Mouse (Mus musculus): ENCODE results near the gene Clp1. TPM values are rescaled to one million over a fixed set of nuclear protein-coding genes. Genes with fewer than 3 reads are reported as not detected.
A peak's percentile ranks its signal among the peaks of the same experiment; 100 is the strongest.

Gene Clp1
- polyA plus RNA-seq, 1 experiment = 15.5 TPM

- peak; percentile 93 for DNase-seq (ENCODE audit: low read depth, low spot score)
- WGBS = under 1% methylated on average over 33 of the region's 33 CpGs
Observed at GRCm38 (mm10) chr2:84715562-84716361, 11.4 kb downstream of the Clp1 start.

- WGBS = under 1% methylated on average over 106 of the region's 107 CpGs
- peak; percentile 83 for DNase-seq (ENCODE audit: low read depth, low spot score)
Observed at GRCm38 (mm10) chr2:84714811-84715561, 12.2 kb downstream of the Clp1 start, which contains the start of gene Zdhhc5. TSS of gene Zdhhc5 (minus strand) at chr2:84715180.

- WGBS = under 1% methylated on average over 25 of the region's 26 CpGs
- DNase-seq (ENCODE audit: low read depth, low spot score) = no peak
Observed at GRCm38 (mm10) chr2:84714422-84714810, 12.7 kb downstream of the Clp1 start.

GRCm38 (mm10) chr2:84711898-84712297, 15.3 kb downstream of the Clp1 start:
- 81% methylated on average over 2 of the region's 2 CpGs for WGBS

GRCm38 (mm10) chr2:84707523-84707922, 19.6 kb downstream of the Clp1 start:
- 56% methylated on average over 1 of the region's 1 CpGs for WGBS
- DNase-seq (ENCODE audit: low read depth, low spot score) = no peak

More at GRCm38 (mm10) chr2:84711898-84712297, 15.3 kb downstream of the Clp1 start:
- DNase-seq (ENCODE audit: low read depth, low spot score) = no peak

- 36% methylated on average over 1 of the region's 1 CpGs for WGBS
Observed at GRCm38 (mm10) chr2:84705295-84705694, 21.9 kb downstream of the Clp1 start.

GRCm38 (mm10) chr2:84704329-84704728, 22.8 kb downstream of the Clp1 start:
- no peak for DNase-seq (ENCODE audit: low read depth, low spot score)
- 52% methylated on average over 5 of the region's 5 CpGs for WGBS

More at GRCm38 (mm10) chr2:84705295-84705694, 21.9 kb downstream of the Clp1 start:
- no peak for DNase-seq (ENCODE audit: low read depth, low spot score)

- DNase-seq (ENCODE audit: low read depth, low spot score) = no peak
- 96% methylated on average over 1 of the region's 1 CpGs for whole genome bisulfite sequencing
Observed at GRCm38 (mm10) chr2:84703497-84703896, 23.7 kb downstream of the Clp1 start.

GRCm38 (mm10) chr2:84695007-84695695, 32.0 kb downstream of the Clp1 start:
- DNase-seq (ENCODE audit: low read depth, low spot score) = no peak
- 81% methylated on average over 5 of the region's 5 CpGs for WGBS

- no peak for DNase-seq (ENCODE audit: low read depth, low spot score)
- WGBS = 84% methylated on average over 12 of the region's 12 CpGs
Observed at GRCm38 (mm10) chr2:84690050-84690449, 37.1 kb downstream of the Clp1 start.

- 82% methylated on average over 2 of the region's 2 CpGs for WGBS
Observed at GRCm38 (mm10) chr2:84688080-84688844, 38.9 kb downstream of the Clp1 start.

GRCm38 (mm10) chr2:84682605-84683183, 44.5 kb downstream of the Clp1 start:
- 50% methylated on average over 6 of the region's 6 CpGs for WGBS

More at GRCm38 (mm10) chr2:84688080-84688844, 38.9 kb downstream of the Clp1 start:
- no peak for DNase-seq (ENCODE audit: low read depth, low spot score)

GRCm38 (mm10) chr2:84679016-84679415, 48.1 kb downstream of the Clp1 start, which contains the start of gene Tmx2:
TSS of gene Tmx2 (minus strand) at chr2:84679140.
- DNase-seq (ENCODE audit: low read depth, low spot score) = no peak
- 9% methylated on average over 8 of the region's 8 CpGs for WGBS

More at GRCm38 (mm10) chr2:84682605-84683183, 44.5 kb downstream of the Clp1 start:
- DNase-seq (ENCODE audit: low read depth, low spot score) = no peak

GRCm38 (mm10) chr2:84677968-84678880, 48.9 kb downstream of the Clp1 start, which contains the start of the genes Gm28635 and Med19:
TSS of gene Gm28635 (minus strand) at chr2:84678041.
TSS of gene Med19 (plus strand) at chr2:84678402.
- DNase-seq (ENCODE audit: low read depth, low spot score) = peak; percentile 100
- under 1% methylated on average over 44 of the region's 44 CpGs for WGBS

GRCm38 (mm10) chr2:84677270-84677967, 49.7 kb downstream of the Clp1 start:
- 4% methylated on average over 22 of the region's 22 CpGs for WGBS
- no peak for DNase-seq (ENCODE audit: low read depth, low spot score)

All from large intestine, adult 2 months (tissue).